In genomic region chr9:94533641-94534040, GRCm38 (mm10) we compare ENCODE assay signal across 8 mouse cellular contexts. TPM values are rescaled to one million over a fixed set of nuclear protein-coding genes. Genes with fewer than 3 reads are reported as not detected.
A peak's percentile ranks its signal among the peaks of the same experiment; 100 is the strongest.
DNase-seq lines count a peak whose midpoint lies in the region; ATAC-seq and TF ChIP-seq lines count a peak whose summit lies in the region.

No protein-coding gene starts in this region.

- H3K4me3 ChIP-seq in kidney, embryonic 15.5 days (replicated peaks) = 0 out of 2 replicates have a peak overlapping the region, but pooled peaks have one; percentile 8
- H3K4me3 ChIP-seq in kidney, adult 2 months (ENCODE audit: insufficient read depth, low read depth, low read length) = no peak overlapping the region
- peak overlapping the region; percentile 16; the same call in 1 of the 2 replicates for H3K4me3 ChIP-seq in brown adipose tissue, adult 24 weeks (ENCODE audit: insufficient read depth, low read depth, low read length)
- peak overlapping the region; percentile 9 for H3K4me3 ChIP-seq in heart, postnatal 0 days (ENCODE audit: low read depth, low read length)
- peak overlapping the region; percentile 15 for H3K4me3 ChIP-seq in midbrain, embryonic 14.5 days (replicated peaks; ENCODE audit: low read depth, low read length)

- no peak for TF ChIP-seq POLR2A in kidney, adult 2 months (IDR thresholded peaks at IDR 0.05; ENCODE audit: low read depth, low read length)

- no peak for TF ChIP-seq CTCF in kidney, adult 2 months (conservative IDR thresholded peaks at IDR 0.05; ENCODE audit: insufficient read depth, insufficient read length, low read depth, low read length)
- no peak for TF ChIP-seq CTCF in heart, postnatal 0 days (IDR thresholded peaks at IDR 0.05; ENCODE audit: low read depth)

- H3K27me3 ChIP-seq in kidney, embryonic 15.5 days = no peaks in the 10 kb centered on the region
- no peaks in the 10 kb centered on the region for H3K27me3 ChIP-seq in kidney, adult 2 months (replicated peaks; ENCODE audit: control insufficient read depth, insufficient read depth, low read length)
- no peaks in the 10 kb centered on the region for H3K27me3 ChIP-seq in heart, postnatal 0 days (ENCODE audit: control insufficient read depth, insufficient read depth, low read length)
- no peaks in the 10 kb centered on the region for H3K27me3 ChIP-seq in midbrain, embryonic 14.5 days (ENCODE audit: control insufficient read depth, insufficient read depth, low read length)

- peak overlapping the region; percentile 40 for H3K4me2 ChIP-seq in kidney, embryonic 15.5 days
- H3K4me2 ChIP-seq in heart, postnatal 0 days (ENCODE audit: low read depth, low read length) = peak overlapping the region; percentile 54
- H3K4me2 ChIP-seq in midbrain, embryonic 14.5 days (ENCODE audit: low read length) = peak overlapping the region; percentile 86

- no peak for DNase-seq in kidney, adult 2 months
- peak; percentile 67 for DNase-seq in heart, postnatal 0 days (ENCODE audit: low spot score)
- DNase-seq in midbrain, embryonic 14.5 days = peak; percentile 52
- no peak for DNase-seq in frontal cortex, postnatal 14 days (ENCODE audit: low spot score in 2 of 2)
- DNase-seq in spleen, postnatal 4 days (ENCODE audit: low spot score in 2 of 2) = no peak
- DNase-seq in layer of hippocampus, postnatal 36 days = no peak

- no peak for ATAC-seq in kidney, embryonic 15.5 days (replicated peaks; ENCODE audit: low FRiP score)
- ATAC-seq in heart, postnatal 0 days (ENCODE audit: insufficient read depth, low read depth) = no peak
- no peak for ATAC-seq in midbrain, embryonic 14.5 days (ENCODE audit: low FRiP score, low TSS enrichment)

- no peaks in the 10 kb centered on the region for H3K9me3 ChIP-seq in kidney, embryonic 15.5 days (replicated peaks)
- H3K9me3 ChIP-seq in heart, postnatal 0 days (replicated peaks; ENCODE audit: control insufficient read depth, low read length) = no peaks in the 10 kb centered on the region
- no peaks in the 10 kb centered on the region for H3K9me3 ChIP-seq in midbrain, embryonic 14.5 days (ENCODE audit: control insufficient read depth, low read length)

- 35% methylated on average over 4 of the region's 4 CpGs for WGBS in kidney, embryonic 15.5 days
- 47% methylated on average over 4 of the region's 4 CpGs for WGBS in kidney, adult 2 months
- WGBS in heart, postnatal 0 days = 12% methylated on average over 4 of the region's 4 CpGs
- WGBS in midbrain, embryonic 14.5 days = 21% methylated on average over 4 of the region's 4 CpGs

- H3K4me1 ChIP-seq in kidney, embryonic 15.5 days = peaks cover 18% of the 10 kb centered on the region
- no peaks in the 10 kb centered on the region; the same call in 1 of the 2 replicates for H3K4me1 ChIP-seq in kidney, adult 2 months (ENCODE audit: control insufficient read depth, insufficient read depth, low read length)
- peaks cover 5% of the 10 kb centered on the region for H3K4me1 ChIP-seq in brown adipose tissue, adult 24 weeks (ENCODE audit: control insufficient read depth, insufficient read depth, insufficient read length, low read length)
- H3K4me1 ChIP-seq in heart, postnatal 0 days (ENCODE audit: control insufficient read depth, insufficient read depth) = peaks cover 39% of the 10 kb centered on the region
- H3K4me1 ChIP-seq in midbrain, embryonic 14.5 days (ENCODE audit: control insufficient read depth, insufficient read depth, low read length) = peaks cover 20% of the 10 kb centered on the region

- H3K27ac ChIP-seq in kidney, embryonic 15.5 days = no peak overlapping the region
- H3K27ac ChIP-seq in kidney, adult 2 months (ENCODE audit: insufficient read depth, low read depth, low read length) = no peak overlapping the region
- H3K27ac ChIP-seq in brown adipose tissue, adult 24 weeks (replicated peaks; ENCODE audit: low read depth, low read length) = peak overlapping the region; percentile 26; the same call in 1 of the 2 replicates
- peak overlapping the region; percentile 58 for H3K27ac ChIP-seq in heart, postnatal 0 days (ENCODE audit: low read depth)
- no peak overlapping the region for H3K27ac ChIP-seq in midbrain, embryonic 14.5 days (replicated peaks; ENCODE audit: low read depth, low read length)

- 0 out of 2 replicates have a peak overlapping the region, but pooled peaks have one; percentile 10 for H3K9ac ChIP-seq in kidney, embryonic 15.5 days
- H3K9ac ChIP-seq in heart, postnatal 0 days (replicated peaks; ENCODE audit: low read depth, low read length) = 0 out of 2 replicates have a peak overlapping the region, but pooled peaks have one; percentile 37
- no peak overlapping the region for H3K9ac ChIP-seq in midbrain, embryonic 14.5 days (replicated peaks; ENCODE audit: low read length)

- TF ChIP-seq EP300 in heart, postnatal 0 days (IDR thresholded peaks at IDR 0.05; ENCODE audit: low read depth) = no peak

- H3K36me3 ChIP-seq in kidney, embryonic 15.5 days = no peaks in the 10 kb centered on the region
- H3K36me3 ChIP-seq in kidney, adult 2 months (ENCODE audit: control insufficient read depth, insufficient read depth, low read length) = no peaks in the 10 kb centered on the region
- H3K36me3 ChIP-seq in heart, postnatal 0 days (replicated peaks; ENCODE audit: control insufficient read depth, insufficient read depth, low read length) = no peaks in the 10 kb centered on the region
- H3K36me3 ChIP-seq in midbrain, embryonic 14.5 days (ENCODE audit: control insufficient read depth, insufficient read depth, low read length) = no peaks in the 10 kb centered on the region

RNA-seq across cellular contexts. Expression of gene 1190002N15Rik, which starts 4.2 kb away (rescaled TPM):
- polyA plus RNA-seq in kidney, embryonic 15.5 days (2015; fragmentation: Nextera tagmentation; extraction: Ambion mirVana) = 8.6 and 12.0 TPM in 2 replicates
- polyA plus RNA-seq in kidney, adult 2 months (2012; rRNA removed) = 3.7 and 4.7 TPM in 2 replicates
- 8.4 and 13.1 TPM in 2 replicates for polyA plus RNA-seq in brown adipose tissue, adult 24 weeks (2012; ENCODE audit: insufficient read depth, insufficient read length, missing spikeins)
- 52.0 and 56.4 TPM in 2 replicates for total RNA-seq in heart, postnatal 0 days (2014; rRNA removed; ENCODE audit: low replicate concordance)
- polyA plus RNA-seq in heart, postnatal 0 days (2015; fragmentation: Nextera tagmentation; extraction: Ambion mirVana) = 10.8 and 11.2 TPM in 2 replicates
- 10.6 and 11.9 TPM in 2 replicates for polyA plus RNA-seq in midbrain, embryonic 14.5 days (2014; fragmentation: Nextera tagmentation; extraction: Ambion mirVana)
- total RNA-seq in layer of hippocampus, postnatal 36 days (2021) = 10 to 100 TPM; 18.9 to 19.0 TPM

Comparison
In these comparisons a context has a peak if more than half of its experiments do, and no peak if none do; other contexts are left out.
1. H3K27ac ChIP-seq: peak in brown adipose tissue, adult 24 weeks (single experiment) and heart, postnatal 0 days (single experiment); none in kidney, embryonic 15.5 days (single experiment), kidney, adult 2 months (single experiment) and midbrain, embryonic 14.5 days (single experiment).
2. DNase-seq: peak in heart, postnatal 0 days (single experiment) and midbrain, embryonic 14.5 days (single experiment); none in kidney, adult 2 months (single experiment), frontal cortex, postnatal 14 days (0 of 2), spleen, postnatal 4 days (0 of 2) and layer of hippocampus, postnatal 36 days (0 of 2).
3. Peak in every context shown above with its lines, with median percentiles within 50 percentile points of each other: H3K4me2 ChIP-seq.